Mouse (Mus musculus) lung, embryonic 14.5 days (tissue): ENCODE data around the gene Atp13a1. TPM values are rescaled to one million over a fixed set of nuclear protein-coding genes. Genes with fewer than 3 reads are reported as not detected.

Experiments
- ATAC-seq: fragments of 200-750 bp; cut with Nextera tagmentation; 2 replicates; pipeline ENCODE4 v1.8.0; 2017; ENCODE audit warnings: mild to moderate bottlenecking, moderate TSS enrichment, moderate library complexity; ENCODE audit not compliant: insufficient read depth
- DNase-seq: peaks from one replicate; pipeline ENCODE4 v3.0.0-alpha.2; 2015
- H3K27ac ChIP-seq: fragments of 300-500 bp; sonication (generic); 2 replicates; pipeline ENCODE4 v1.5.1; 2014; ENCODE audit warnings: low read depth, mild to moderate bottlenecking, moderate library complexity
- H3K27me3 ChIP-seq: fragments of 300-500 bp; sonication (generic); 2 replicates; pipeline ENCODE4 v1.6.1; 2014; ENCODE audit warnings: low read length, control low read depth; ENCODE audit not compliant: insufficient read depth
- H3K36me3 ChIP-seq: fragments of 300-500 bp; sonication (generic); 2 replicates; pipeline ENCODE4 v1.6.1; 2014; ENCODE audit warnings: control low read depth; ENCODE audit not compliant: insufficient read depth
- H3K4me1 ChIP-seq: fragments of 300-500 bp; sonication (generic); 2 replicates; pipeline ENCODE4 v1.6.1; 2014; ENCODE audit warnings: antibody characterized with exemption, control low read depth; ENCODE audit not compliant: insufficient read depth
- H3K4me2 ChIP-seq: fragments of 300-500 bp; sonication (generic); 2 replicates; pipeline ENCODE4 v1.6.1; 2014; ENCODE audit warnings: mild to moderate bottlenecking
- H3K4me3 ChIP-seq: fragments of 300-500 bp; sonication (generic); 2 replicates; pipeline ENCODE4 v1.5.1; 2014; ENCODE audit warnings: low read depth, low read length
- H3K9ac ChIP-seq: fragments of 300-500 bp; sonication (generic); 2 replicates; pipeline ENCODE4 v1.6.1; 2014
- H3K9me3 ChIP-seq: fragments of 300-500 bp; sonication (generic); 2 replicates; pipeline ENCODE4 v1.6.1; 2016; ENCODE audit warnings: low read depth, low read length, control low read depth
- CTCF ChIP-seq: IDR thresholded peaks from 2 replicates; pipeline ENCODE4 v1.5.1; 2016; ENCODE audit warnings: antibody characterized with exemption, low read depth
- WGBS: fragments of 180-500 bp; shearing (Covaris S2); extraction: QIAGEN DNeasy Blood & Tissue Kit; methylation state at CpG from one replicate; pipeline ENCODE4 v1.1.7; 2014; 5-methylcytosine and 5-hydroxymethylcytosine counted together
- polyA plus RNA-seq: library from polyadenylated mRNA; unstranded; fragments of >200 nt; fragmentation: Nextera tagmentation; extraction: Ambion mirVana; gene quantifications from 2 replicates; pipeline ENCODE4 v1.2.1, GENCODE M21; 2014

Gene Atp13a1
- polyA plus RNA-seq, 1 experiment from 2014 or later: 57.4 TPM

DNA sequence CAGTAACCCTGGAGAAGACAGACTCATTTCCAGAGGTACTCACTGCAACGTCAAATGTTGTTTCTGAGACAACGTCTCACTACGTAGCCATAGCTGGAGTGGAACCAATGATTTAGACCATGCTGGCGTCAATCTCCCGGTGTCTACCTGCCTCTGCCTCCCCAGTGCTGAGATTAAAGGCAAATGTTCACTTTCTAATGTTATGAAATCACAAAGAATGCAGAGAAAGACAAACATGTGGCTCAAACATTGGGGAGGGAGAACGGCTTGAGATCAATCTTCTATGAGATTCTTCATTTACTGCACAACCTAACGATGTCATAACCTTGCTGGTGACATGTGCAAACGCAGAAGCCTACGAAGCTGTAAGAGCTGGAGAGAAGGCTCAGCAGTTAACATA is 19.7 kb upstream of the Atp13a1 start:
- H3K27ac ChIP-seq: no peak overlapping the region
- H3K27me3 ChIP-seq: no peaks in the 10 kb centered on the region
- no peak for DNase-seq
- ATAC-seq: no peak
- no peak overlapping the region for H3K4me3 ChIP-seq
- peaks cover 16% of the 10 kb centered on the region for H3K4me1 ChIP-seq
- peaks cover 35% of the 10 kb centered on the region for H3K36me3 ChIP-seq
- WGBS: 82% methylated on average over 9 of the region's 9 CpGs
- no peak overlapping the region for H3K4me2 ChIP-seq
- no peak for TF ChIP-seq CTCF
- peaks cover 3% of the 10 kb centered on the region; the same call in 1 of the 2 replicates for H3K9me3 ChIP-seq
- no peak overlapping the region for H3K9ac ChIP-seq

DNA sequence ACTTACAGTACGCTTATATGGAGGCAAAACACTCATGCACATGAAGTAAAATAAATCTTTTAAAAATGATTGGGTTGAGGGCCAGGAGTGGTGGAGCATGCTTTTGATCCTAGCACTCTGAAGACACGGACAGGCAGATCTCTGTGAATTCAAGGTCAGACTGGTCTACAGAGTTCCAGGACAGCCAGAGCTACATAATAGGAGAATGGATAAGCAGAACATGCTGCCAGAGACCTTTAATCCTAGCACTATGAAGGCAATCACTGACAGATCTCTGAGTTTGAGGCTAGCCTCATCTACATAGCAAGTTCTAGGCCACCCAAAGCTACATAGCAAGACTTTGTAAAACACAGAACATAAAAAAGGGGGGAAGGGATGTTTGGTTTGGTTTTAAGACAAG is 18.9 kb upstream of the Atp13a1 start:
- Histone ChIP-seq H3K9me3 (no peaks in the 10 kb centered on the region), H3K27ac (no peak overlapping the region), H3K9ac (0 out of 2 replicates have a peak overlapping the region, but pooled peaks have one; percentile 2), H3K4me2 (no peak overlapping the region), H3K4me3 (no peak overlapping the region), H3K4me1 (peaks cover 16% of the 10 kb centered on the region), H3K36me3 (peaks cover 26% of the 10 kb centered on the region), H3K27me3 (no peaks in the 10 kb centered on the region)
- ATAC-seq (no peak), DNase-seq (no peak)
- WGBS: 88% methylated on average over 2 of the region's 2 CpGs
- no peak for TF ChIP-seq CTCF

DNA sequence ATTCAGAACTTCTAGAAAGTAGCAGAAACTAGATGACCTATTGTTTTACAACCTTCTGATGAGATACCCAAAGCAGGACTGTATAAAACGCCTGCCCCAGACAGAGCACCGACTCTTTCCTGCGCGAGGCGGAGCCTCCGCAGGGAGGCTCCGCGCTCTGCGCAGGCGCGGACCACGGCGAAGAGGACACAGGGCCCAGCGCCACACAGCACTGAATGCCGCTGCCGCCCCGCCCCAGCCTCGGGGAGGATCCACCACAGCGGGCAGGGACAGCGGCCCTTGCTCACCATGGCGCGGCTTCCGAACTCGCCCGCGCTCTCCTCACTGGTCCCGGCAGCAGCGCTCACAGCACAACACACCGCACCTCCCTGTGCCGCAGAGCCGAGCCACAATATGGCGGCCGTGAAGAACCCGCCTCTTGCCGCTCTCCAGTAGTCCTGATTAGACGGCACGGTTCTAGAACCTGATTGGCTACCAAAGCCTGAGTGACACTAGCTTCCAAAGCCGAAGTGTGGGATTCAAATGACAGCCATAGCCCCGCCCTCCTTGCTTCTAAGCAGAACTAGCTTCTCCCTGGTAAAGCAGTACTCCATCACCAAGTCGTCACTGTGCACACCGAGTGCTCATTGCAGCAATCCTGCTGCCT is 16.3 kb upstream of the Atp13a1 start, which contains the start of gene Gm20422:
Gene Gm20422, minus strand, starts transcription at position 384 of the 646 bp plus-strand sequence.
- Histone ChIP-seq H3K27ac (peak within 1 kb of the TSS; percentile 99), H3K36me3 (peaks cover 1% of the 10 kb centered on the region; the same call in 1 of the 2 replicates), H3K4me2 (peak within 1 kb of the TSS; percentile 73), H3K4me1 (peaks cover 16% of the 10 kb centered on the region), H3K4me3 (peak within 1 kb of the TSS; percentile 77), H3K9ac (peak within 1 kb of the TSS; percentile 89), H3K27me3 (no peaks in the 10 kb centered on the region), H3K9me3 (no peaks in the 10 kb centered on the region)
- under 1% methylated on average over 40 of the region's 41 CpGs for WGBS
- ATAC-seq (peak; percentile 99), DNase-seq (peak; percentile 99)
- TF ChIP-seq CTCF: no peak

GRCm38 (mm10) chr8:69775149-69775534 is 15.8 kb upstream of the Atp13a1 start:
- H3K9me3 ChIP-seq: no peaks in the 10 kb centered on the region
- peak overlapping the region; percentile 50 for H3K4me2 ChIP-seq
- TF ChIP-seq CTCF: no peak
- WGBS: 49% methylated on average over 2 of the region's 2 CpGs
- peak overlapping the region; percentile 77 for H3K4me3 ChIP-seq
- DNase-seq (no peak), ATAC-seq (no peak)
- H3K27me3 ChIP-seq: no peaks in the 10 kb centered on the region
- no peak overlapping the region for H3K27ac ChIP-seq
- H3K9ac ChIP-seq: no peak overlapping the region
- H3K4me1 ChIP-seq: peaks cover 16% of the 10 kb centered on the region
- H3K36me3 ChIP-seq: no peaks in the 10 kb centered on the region; the same call in 1 of the 2 replicates

GRCm38 (mm10) chr8:69777111-69777510 is 13.9 kb upstream of the Atp13a1 start:
- Histone ChIP-seq H3K36me3 (no peaks in the 10 kb centered on the region; the same call in 1 of the 2 replicates), H3K9ac (no peak overlapping the region), H3K4me3 (no peak overlapping the region), H3K4me1 (peaks cover 15% of the 10 kb centered on the region), H3K27me3 (no peaks in the 10 kb centered on the region), H3K9me3 (no peaks in the 10 kb centered on the region), H3K4me2 (no peak overlapping the region), H3K27ac (no peak overlapping the region)
- DNase-seq (no peak), ATAC-seq (no peak)
- WGBS: 55% methylated on average over 12 of the region's 12 CpGs
- TF ChIP-seq CTCF: no peak

- H3K9ac ChIP-seq: no peak overlapping the region
- WGBS: 88% methylated on average over 5 of the region's 5 CpGs
Measured at GRCm38 (mm10) chr8:69789105-69789504, 1.9 kb upstream of the Atp13a1 start.

GRCm38 (mm10) chr8:69789731-69790130 is 1.2 kb upstream of the Atp13a1 start:
- no peak for DNase-seq
- no peak overlapping the region for H3K4me3 ChIP-seq

More at GRCm38 (mm10) chr8:69789105-69789504, 1.9 kb upstream of the Atp13a1 start:
- TF ChIP-seq CTCF: no peak
- H3K4me3 ChIP-seq: no peak overlapping the region
- peaks cover 11% of the 10 kb centered on the region for H3K36me3 ChIP-seq
- no peaks in the 10 kb centered on the region for H3K27me3 ChIP-seq
- DNase-seq: no peak
- ATAC-seq: no peak
- peaks cover 9% of the 10 kb centered on the region; the same call in 1 of the 2 replicates for H3K4me1 ChIP-seq
- H3K4me2 ChIP-seq: no peak overlapping the region
- no peaks in the 10 kb centered on the region for H3K9me3 ChIP-seq
- no peak overlapping the region for H3K27ac ChIP-seq

More at GRCm38 (mm10) chr8:69789731-69790130, 1.2 kb upstream of the Atp13a1 start:
- ATAC-seq: no peak
- 64% methylated on average over 5 of the region's 5 CpGs for WGBS
- TF ChIP-seq CTCF: no peak
- peaks cover 9% of the 10 kb centered on the region; the same call in 1 of the 2 replicates for H3K4me1 ChIP-seq
- H3K9ac ChIP-seq: no peak overlapping the region
- H3K27me3 ChIP-seq: no peaks in the 10 kb centered on the region
- H3K9me3 ChIP-seq: no peaks in the 10 kb centered on the region
- no peak overlapping the region for H3K27ac ChIP-seq
- H3K4me2 ChIP-seq: peak overlapping the region; percentile 84
- H3K36me3 ChIP-seq: peaks cover 16% of the 10 kb centered on the region
